Mouse (Mus musculus) lung, embryonic 14.5 days (tissue): ENCODE data around the gene Arsk. TPM values are rescaled to one million over a fixed set of nuclear protein-coding genes. Genes with fewer than 3 reads are reported as not detected.

Experiments
- ATAC-seq: fragments of 200-750 bp; cut with Nextera tagmentation; 2 replicates; pipeline ENCODE4 v1.8.0; 2017; ENCODE audit warnings: mild to moderate bottlenecking, moderate TSS enrichment, moderate library complexity; ENCODE audit not compliant: insufficient read depth
- DNase-seq: peaks from one replicate; pipeline ENCODE4 v3.0.0-alpha.2; 2015
- H3K27ac ChIP-seq: fragments of 300-500 bp; sonication (generic); 2 replicates; pipeline ENCODE4 v1.5.1; 2014; ENCODE audit warnings: low read depth, mild to moderate bottlenecking, moderate library complexity
- H3K27me3 ChIP-seq: fragments of 300-500 bp; sonication (generic); 2 replicates; pipeline ENCODE4 v1.6.1; 2014; ENCODE audit warnings: low read length, control low read depth; ENCODE audit not compliant: insufficient read depth
- H3K36me3 ChIP-seq: fragments of 300-500 bp; sonication (generic); 2 replicates; pipeline ENCODE4 v1.6.1; 2014; ENCODE audit warnings: control low read depth; ENCODE audit not compliant: insufficient read depth
- H3K4me1 ChIP-seq: fragments of 300-500 bp; sonication (generic); 2 replicates; pipeline ENCODE4 v1.6.1; 2014; ENCODE audit warnings: antibody characterized with exemption, control low read depth; ENCODE audit not compliant: insufficient read depth
- H3K4me2 ChIP-seq: fragments of 300-500 bp; sonication (generic); 2 replicates; pipeline ENCODE4 v1.6.1; 2014; ENCODE audit warnings: mild to moderate bottlenecking
- H3K4me3 ChIP-seq: fragments of 300-500 bp; sonication (generic); 2 replicates; pipeline ENCODE4 v1.5.1; 2014; ENCODE audit warnings: low read depth, low read length
- H3K9ac ChIP-seq: fragments of 300-500 bp; sonication (generic); 2 replicates; pipeline ENCODE4 v1.6.1; 2014
- H3K9me3 ChIP-seq: fragments of 300-500 bp; sonication (generic); 2 replicates; pipeline ENCODE4 v1.6.1; 2016; ENCODE audit warnings: low read depth, low read length, control low read depth
- CTCF ChIP-seq: IDR thresholded peaks from 2 replicates; pipeline ENCODE4 v1.5.1; 2016; ENCODE audit warnings: antibody characterized with exemption, low read depth
- WGBS: fragments of 180-500 bp; shearing (Covaris S2); extraction: QIAGEN DNeasy Blood & Tissue Kit; methylation state at CpG from one replicate; pipeline ENCODE4 v1.1.7; 2014; 5-methylcytosine and 5-hydroxymethylcytosine counted together
- polyA plus RNA-seq: library from polyadenylated mRNA; unstranded; fragments of >200 nt; fragmentation: Nextera tagmentation; extraction: Ambion mirVana; gene quantifications from 2 replicates; pipeline ENCODE4 v1.2.1, GENCODE M21; 2014

Gene Arsk
- polyA plus RNA-seq, result 7.6 and 8.1 TPM in 2 replicates

DNA sequence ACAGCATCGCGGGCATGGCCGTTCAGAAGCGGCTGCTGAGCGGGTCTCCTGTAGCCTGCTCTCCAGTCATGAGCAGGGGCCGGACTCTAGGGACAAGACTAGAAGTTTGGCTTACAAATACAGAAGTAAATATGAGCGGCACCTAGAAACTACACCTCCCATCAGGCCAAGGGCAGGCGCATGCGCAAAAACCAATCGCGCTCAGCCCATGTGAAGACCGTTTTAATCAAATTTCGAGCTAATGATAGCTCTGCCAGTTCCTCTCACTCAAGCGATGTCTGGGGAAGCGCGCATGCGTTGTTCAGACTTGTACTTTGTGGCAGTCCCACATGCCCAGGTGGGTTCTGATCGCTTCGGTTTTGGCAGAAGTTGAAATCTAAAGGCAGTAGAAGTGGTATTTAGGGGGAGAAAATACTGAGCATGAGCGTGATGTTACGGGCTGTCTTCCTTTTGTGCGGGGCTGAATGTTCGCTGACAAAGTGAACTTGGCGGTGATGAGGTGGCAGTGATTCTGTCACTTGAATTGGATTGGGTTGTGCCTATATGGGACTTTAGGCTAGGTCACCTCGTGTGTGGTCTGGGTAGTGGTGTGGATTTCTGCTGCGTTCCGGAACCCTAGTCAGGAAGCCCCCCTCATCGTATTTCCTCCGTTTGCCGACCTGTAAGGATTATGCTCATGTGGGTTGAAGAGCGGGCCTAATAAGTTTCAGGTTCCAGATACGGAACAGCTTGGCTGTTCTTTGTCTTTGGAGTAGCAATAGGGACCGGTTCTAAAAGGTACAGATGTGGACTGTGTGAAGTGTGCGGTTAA is at the start of gene Arsk, which contains the start of gene Ttc37:
Arsk (minus strand) TSS at position 168 of the 811 bp plus-strand sequence.
Ttc37 (plus strand) TSS at position 242 of the 811 bp plus-strand sequence.
- Histone ChIP-seq H3K27ac (peak within 1 kb of the TSS; percentile 73), H3K27me3 (no peaks in the 10 kb centered on the region), H3K36me3 (0 out of 2 replicates have a peak, but pooled peaks cover 2% of the 10 kb centered on the region), H3K9me3 (no peaks in the 10 kb centered on the region), H3K4me3 (peak within 1 kb of the TSS; percentile 69), H3K4me1 (0 out of 2 replicates have a peak, but pooled peaks cover 3% of the 10 kb centered on the region), H3K4me2 (peak within 1 kb of the TSS; percentile 71), H3K9ac (peak within 1 kb of the TSS; percentile 75)
- TF ChIP-seq CTCF, result no peak
- under 1% methylated on average over 34 of the region's 34 CpGs for WGBS
- ATAC-seq (peak; percentile 98), DNase-seq (peak; percentile 98)

DNA sequence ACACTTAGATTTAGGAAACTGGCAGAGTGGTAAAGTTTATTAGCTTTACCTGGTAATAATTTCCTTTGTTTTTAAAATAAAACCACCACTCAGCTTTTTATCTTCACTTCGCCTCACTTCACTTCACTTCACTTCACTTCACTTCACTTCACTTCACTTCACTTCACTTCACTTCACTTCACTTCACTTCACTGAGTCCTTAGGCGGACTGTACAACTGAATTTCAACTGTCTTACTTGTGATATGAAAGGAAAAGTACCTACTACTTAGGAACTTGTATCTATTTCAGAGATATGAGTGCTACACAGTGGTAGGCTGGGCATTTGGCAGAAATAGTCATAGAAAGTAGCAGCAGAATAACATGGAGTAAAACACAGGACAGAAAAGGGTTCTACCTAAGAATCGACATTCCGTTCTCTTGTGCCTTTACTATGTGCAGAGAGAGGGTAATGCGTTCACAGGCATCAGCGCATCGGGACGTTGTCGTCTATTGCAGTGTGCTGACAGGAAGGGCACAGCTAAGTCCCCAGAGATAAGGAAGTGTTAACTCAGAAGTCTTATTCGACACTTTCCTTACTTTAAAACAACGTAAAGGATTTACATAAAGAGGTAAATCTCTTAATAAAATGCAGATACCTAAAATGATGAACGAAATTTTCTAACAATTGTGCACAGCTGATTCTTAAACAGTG is 42.8 kb upstream of the Arsk start:
- Histone ChIP-seq H3K4me3 (no peak overlapping the region), H3K36me3 (peaks cover 48% of the 10 kb centered on the region), H3K4me2 (no peak overlapping the region), H3K27ac (no peak overlapping the region), H3K4me1 (no peaks in the 10 kb centered on the region), H3K27me3 (no peaks in the 10 kb centered on the region), H3K9me3 (no peaks in the 10 kb centered on the region), H3K9ac (no peak overlapping the region)
- ATAC-seq (no peak), DNase-seq (no peak)
- no peak for TF ChIP-seq CTCF
- WGBS, result 87% methylated on average over 12 of the region's 12 CpGs

DNA sequence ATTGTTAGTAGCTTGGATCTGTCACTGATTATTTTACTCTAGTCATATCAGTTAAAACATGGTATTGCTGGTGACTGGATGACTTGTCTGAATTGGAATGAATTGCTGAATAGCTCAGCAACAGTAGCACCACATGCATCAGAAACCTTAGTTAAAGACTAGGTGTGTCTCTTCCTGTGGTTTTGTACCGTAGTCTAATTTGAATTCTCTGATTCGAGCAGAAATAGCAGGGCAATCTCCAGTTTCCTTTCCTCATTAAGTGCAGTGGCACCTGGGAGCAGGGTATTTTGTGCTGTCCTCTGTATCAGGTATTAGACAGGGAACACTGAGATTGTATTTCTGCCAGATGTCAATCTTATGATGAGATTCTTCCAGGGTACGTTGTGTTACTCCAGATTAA is 40.4 kb upstream of the Arsk start:
- peaks cover 58% of the 10 kb centered on the region for H3K36me3 ChIP-seq
- no peak for DNase-seq
- H3K27ac ChIP-seq, result no peak overlapping the region
- no peak overlapping the region for H3K4me2 ChIP-seq
- no peaks in the 10 kb centered on the region for H3K27me3 ChIP-seq
- H3K9me3 ChIP-seq, result no peaks in the 10 kb centered on the region
- no peak overlapping the region for H3K9ac ChIP-seq
- WGBS, result 89% methylated on average over 3 of the region's 3 CpGs
- no peaks in the 10 kb centered on the region for H3K4me1 ChIP-seq
- no peak for ATAC-seq
- no peak overlapping the region for H3K4me3 ChIP-seq
- TF ChIP-seq CTCF, result no peak

DNA sequence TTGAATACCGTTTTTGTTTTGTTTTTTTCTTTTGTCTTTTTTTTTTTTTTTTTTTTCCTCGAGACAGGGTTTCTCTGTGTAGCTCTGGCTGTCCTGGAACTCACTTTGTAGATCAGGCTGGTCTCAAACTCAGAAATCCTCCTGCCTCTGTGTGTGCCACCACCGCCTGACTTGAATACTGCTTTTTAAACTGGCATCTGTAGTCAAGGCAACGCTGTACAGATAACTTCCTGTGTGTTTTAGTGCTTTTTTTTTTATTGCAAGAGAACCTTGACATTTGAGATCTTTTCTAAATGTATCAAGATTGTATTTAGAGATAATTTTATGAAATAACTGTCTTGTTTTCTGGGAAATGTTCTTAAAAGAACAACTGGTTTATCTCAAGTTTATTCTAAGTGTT is 34.0 kb upstream of the Arsk start:
- Histone ChIP-seq H3K4me2 (no peak overlapping the region), H3K27me3 (no peaks in the 10 kb centered on the region), H3K9me3 (no peaks in the 10 kb centered on the region), H3K4me3 (no peak overlapping the region), H3K9ac (no peak overlapping the region), H3K36me3 (peaks cover 72% of the 10 kb centered on the region), H3K27ac (no peak overlapping the region), H3K4me1 (no peaks in the 10 kb centered on the region)
- DNase-seq (no peak), ATAC-seq (no peak)
- no peak for TF ChIP-seq CTCF
- 85% methylated on average over 4 of the region's 4 CpGs for WGBS

DNA sequence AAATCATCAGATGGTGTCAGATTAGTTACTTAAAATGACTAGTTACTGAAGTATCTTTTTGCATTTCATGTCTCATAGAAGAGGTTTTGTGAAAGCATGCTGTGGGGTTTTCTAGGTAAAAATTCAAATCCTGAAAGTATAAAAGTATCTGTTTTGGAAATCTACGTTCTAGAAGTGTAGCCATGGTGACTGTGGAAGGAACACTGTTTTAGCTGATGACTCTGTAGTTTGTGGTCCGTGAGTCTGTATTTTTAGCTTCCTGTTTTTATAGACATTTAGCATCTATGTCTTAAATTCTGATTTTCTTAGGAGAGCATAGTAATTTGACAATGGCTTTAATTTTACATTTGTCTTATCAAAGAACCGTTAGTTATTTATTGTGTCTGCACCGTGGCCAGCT is 30.3 kb upstream of the Arsk start:
- Histone ChIP-seq H3K9me3 (no peaks in the 10 kb centered on the region), H3K27ac (no peak overlapping the region), H3K36me3 (peaks cover 70% of the 10 kb centered on the region), H3K4me3 (no peak overlapping the region), H3K27me3 (no peaks in the 10 kb centered on the region), H3K9ac (no peak overlapping the region), H3K4me1 (no peaks in the 10 kb centered on the region), H3K4me2 (no peak overlapping the region)
- ATAC-seq (no peak), DNase-seq (no peak)
- no peak for TF ChIP-seq CTCF
- WGBS, result 87% methylated on average over 4 of the region's 4 CpGs

DNA sequence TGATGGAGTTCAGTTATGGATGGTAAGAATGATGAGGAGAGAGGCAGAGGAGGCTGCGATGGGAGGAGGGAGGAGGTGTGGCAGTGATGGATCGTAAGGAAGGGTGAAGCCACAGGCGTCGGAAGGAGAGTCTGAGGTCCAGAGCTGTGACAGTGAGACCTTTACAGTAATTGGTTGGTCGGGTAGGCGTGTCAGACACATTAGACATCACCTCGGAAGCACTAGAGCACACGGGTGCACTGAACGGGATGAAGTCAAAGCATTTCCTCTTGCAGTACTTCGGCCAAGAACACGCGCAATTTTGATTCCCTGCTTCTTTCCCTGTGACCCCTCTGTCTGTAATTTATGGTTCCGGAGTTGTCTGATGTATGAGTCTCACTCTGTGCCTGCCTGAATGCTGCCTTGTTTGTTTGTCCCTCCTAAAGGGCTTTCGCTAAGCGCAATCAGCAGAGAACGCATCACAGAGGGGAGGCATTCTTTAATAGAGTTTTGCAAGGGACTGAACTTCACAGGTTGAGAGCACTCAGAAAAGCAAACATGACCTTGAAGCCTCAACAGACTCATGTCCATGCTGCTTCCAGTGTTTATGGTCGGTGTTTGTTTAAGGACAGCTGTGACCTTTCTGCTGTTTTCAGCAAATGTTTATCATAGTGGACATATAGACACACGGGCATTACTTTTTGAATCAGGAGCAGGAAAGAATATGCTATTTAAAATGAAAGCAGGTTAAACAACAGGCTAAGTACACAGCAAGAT is 10.8 kb upstream of the Arsk start:
- Histone ChIP-seq H3K4me1 (no peaks in the 10 kb centered on the region), H3K27ac (no peak overlapping the region), H3K27me3 (no peaks in the 10 kb centered on the region), H3K4me2 (no peak overlapping the region), H3K36me3 (peaks cover 46% of the 10 kb centered on the region), H3K4me3 (no peak overlapping the region), H3K9ac (no peak overlapping the region), H3K9me3 (no peaks in the 10 kb centered on the region)
- no peak for TF ChIP-seq CTCF
- WGBS, result 74% methylated on average over 18 of the region's 18 CpGs
- DNase-seq (no peak), ATAC-seq (no peak)
